Mouse (Mus musculus): ENCODE measurements around the gene Tmem233. TPM values are rescaled to one million over a fixed set of nuclear protein-coding genes. Genes with fewer than 3 reads are reported as not detected.

Gene Tmem233
- not detected for polyA plus RNA-seq (2017; shearing (Covaris generic))

DNA sequence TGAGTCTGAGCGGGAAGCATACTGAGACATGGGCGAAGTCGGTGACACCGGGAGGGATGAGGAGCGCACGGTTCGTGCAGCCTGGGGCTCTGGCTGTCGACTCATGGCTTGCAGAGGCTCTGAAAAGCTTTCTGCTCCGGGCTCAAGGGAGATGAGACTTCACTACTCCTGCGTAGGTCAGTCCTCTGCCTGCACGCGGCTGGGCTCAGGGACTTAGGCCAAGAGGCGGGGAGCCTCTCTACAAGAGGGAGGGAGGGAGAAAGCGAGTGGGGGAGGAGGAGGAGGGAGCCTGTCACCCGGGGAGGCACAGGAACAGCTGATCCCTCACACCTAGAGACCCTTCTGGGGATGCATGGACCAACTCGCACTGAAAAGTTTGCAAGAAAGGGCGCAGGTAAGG is at the start of gene Tmem233:
Gene Tmem233, minus strand, starts transcription at position 164 of the 400 bp plus-strand sequence.

GRCm38 (mm10) chr5:116024327-116024739 is 58.7 kb downstream of the Tmem233 start, which contains the start of gene Prkab1:
Gene Prkab1 (minus strand): TSS chr5:116024508.

Other genes with a start within 250 kb of the Tmem233 start
- gene Cit, start 238.0 kb downstream of the Tmem233 start, polyA plus RNA-seq (2017; shearing (Covaris generic)) = 3.2 TPM
- gene Prkab1, start 58.7 kb downstream of the Tmem233 start, polyA plus RNA-seq (2017; shearing (Covaris generic)) = 62.9 TPM
- not detected for gene Ccdc60, start 205.7 kb upstream of the Tmem233 start, polyA plus RNA-seq (2017; shearing (Covaris generic))

All from effector memory CD4-positive, alpha-beta T cell, adult 5 months (primary cell).